Mouse (Mus musculus) stomach, embryonic 16.5 days (tissue): ENCODE results near the gene 9530053A07Rik. TPM values are rescaled to one million over a fixed set of nuclear protein-coding genes. Genes with fewer than 3 reads are reported as not detected.

ENCODE experiments used
- ATAC-seq: fragments of 200-750 bp; cut with Nextera tagmentation; 2 replicates; pipeline ENCODE4 v1.8.0; 2017; ENCODE audit warnings: moderate number of reproducible peaks, moderate TSS enrichment; ENCODE audit not compliant: insufficient read depth, low FRiP score
- H3K27ac ChIP-seq: fragments of 300-500 bp; sonication (generic); 2 replicates; pipeline ENCODE4 v1.5.1; 2014; ENCODE audit warnings: low read length
- H3K27me3 ChIP-seq: fragments of 300-500 bp; sonication (generic); 2 replicates; pipeline ENCODE4 v1.6.1; 2014; ENCODE audit warnings: low read length, control low read depth, mixed read lengths; ENCODE audit not compliant: control insufficient read depth, insufficient read depth
- H3K36me3 ChIP-seq: fragments of 300-500 bp; sonication (generic); 2 replicates; pipeline ENCODE4 v1.6.1; 2014; ENCODE audit warnings: low read length; ENCODE audit not compliant: control insufficient read depth, insufficient read depth
- H3K4me1 ChIP-seq: fragments of 300-500 bp; sonication (generic); 2 replicates; pipeline ENCODE4 v1.6.1; 2014; ENCODE audit warnings: low read length, control low read depth, mixed read lengths; ENCODE audit not compliant: control insufficient read depth, insufficient read depth
- H3K4me2 ChIP-seq: fragments of 300-500 bp; sonication (generic); 2 replicates; pipeline ENCODE4 v1.6.1; 2014; ENCODE audit warnings: low read depth, low read length, mixed read lengths
- H3K4me3 ChIP-seq: fragments of 300-500 bp; sonication (generic); replicated peaks from 2 replicates; pipeline ENCODE4 v1.5.1; 2014; ENCODE audit warnings: mild to moderate bottlenecking, low read length
- H3K9ac ChIP-seq: fragments of 300-500 bp; sonication (generic); 2 replicates; pipeline ENCODE4 v1.6.1; 2014; ENCODE audit warnings: low read length
- H3K9me3 ChIP-seq: fragments of 300-500 bp; sonication (generic); replicated peaks from 2 replicates; pipeline ENCODE4 v1.6.1; 2016; ENCODE audit warnings: low read length, control low read depth; ENCODE audit not compliant: control insufficient read depth
- WGBS: fragments of 180-500 bp; shearing (Covaris S2); extraction: QIAGEN DNeasy Blood & Tissue Kit; methylation state at CpG from one replicate; pipeline ENCODE4 v1.1.7; 2014; 5-methylcytosine and 5-hydroxymethylcytosine counted together
- polyA plus RNA-seq: library from polyadenylated mRNA; unstranded; fragments of >200 nt; fragmentation: Nextera tagmentation; extraction: Ambion mirVana; gene quantifications from 2 replicates; pipeline ENCODE4 v1.2.1, GENCODE M21; 2015

9530053A07Rik gene
- polyA plus RNA-seq, 1 experiment from 2014 or later, result 0.03 TPM

DNA sequence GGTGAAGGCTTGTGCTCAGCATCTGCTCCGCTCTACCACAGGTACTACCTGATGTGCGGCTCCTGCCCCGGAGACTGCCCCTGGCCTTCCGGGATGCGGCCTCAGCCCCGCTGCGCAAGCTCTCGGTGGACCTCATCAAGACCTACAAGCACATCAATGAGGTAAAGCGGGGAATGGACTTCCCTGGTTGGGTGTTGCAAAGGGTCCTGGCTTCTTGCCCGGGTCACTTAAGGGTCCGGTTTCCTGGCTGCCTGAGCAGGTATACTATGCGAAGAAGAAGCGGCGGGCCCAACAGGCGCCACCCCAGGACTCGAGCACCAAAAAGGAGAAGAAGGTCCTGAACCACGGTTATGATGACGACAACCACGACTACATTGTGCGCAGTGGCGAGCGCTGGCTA lies 53.1 kb downstream of the 9530053A07Rik start:
- H3K9ac ChIP-seq, result no peak overlapping the region
- H3K4me1 ChIP-seq, result peaks cover 7% of the 10 kb centered on the region
- H3K4me2 ChIP-seq, result no peak overlapping the region
- H3K27me3 ChIP-seq, result no peaks in the 10 kb centered on the region
- no peak overlapping the region for H3K27ac ChIP-seq
- 95% methylated on average over 22 of the region's 22 CpGs for WGBS
- peaks cover 37% of the 10 kb centered on the region for H3K36me3 ChIP-seq
- no peaks in the 10 kb centered on the region for H3K9me3 ChIP-seq
- no peak overlapping the region for H3K4me3 ChIP-seq
- no peak for ATAC-seq

DNA sequence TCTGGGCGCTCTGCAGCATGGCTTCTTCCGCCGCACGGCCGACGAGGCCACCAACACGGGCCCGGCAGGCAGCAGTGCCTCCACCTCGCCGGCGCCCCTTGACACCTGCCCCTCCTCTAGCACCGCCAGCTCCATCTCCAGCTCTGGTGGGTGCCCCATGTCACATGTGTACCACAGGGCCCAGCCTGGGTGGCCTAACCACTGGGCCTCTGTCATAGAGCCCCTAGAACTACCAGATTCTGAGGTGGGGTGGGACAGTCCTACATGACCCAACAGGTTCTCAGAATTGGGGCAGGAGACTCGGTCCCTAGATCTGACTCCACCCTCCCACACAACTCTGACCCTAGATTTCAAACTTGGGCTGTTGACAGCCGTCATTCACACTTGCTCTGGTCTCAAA lies 56.6 kb downstream of the 9530053A07Rik start:
- WGBS, result 92% methylated on average over 14 of the region's 14 CpGs
- H3K36me3 ChIP-seq, result peaks cover 48% of the 10 kb centered on the region
- H3K27me3 ChIP-seq, result no peaks in the 10 kb centered on the region
- H3K4me1 ChIP-seq, result peaks cover under 1% of the 10 kb centered on the region
- no peak overlapping the region for H3K9ac ChIP-seq
- H3K4me2 ChIP-seq, result no peak overlapping the region
- H3K27ac ChIP-seq, result no peak overlapping the region
- H3K4me3 ChIP-seq, result no peak overlapping the region
- H3K9me3 ChIP-seq, result no peaks in the 10 kb centered on the region
- ATAC-seq, result no peak

DNA sequence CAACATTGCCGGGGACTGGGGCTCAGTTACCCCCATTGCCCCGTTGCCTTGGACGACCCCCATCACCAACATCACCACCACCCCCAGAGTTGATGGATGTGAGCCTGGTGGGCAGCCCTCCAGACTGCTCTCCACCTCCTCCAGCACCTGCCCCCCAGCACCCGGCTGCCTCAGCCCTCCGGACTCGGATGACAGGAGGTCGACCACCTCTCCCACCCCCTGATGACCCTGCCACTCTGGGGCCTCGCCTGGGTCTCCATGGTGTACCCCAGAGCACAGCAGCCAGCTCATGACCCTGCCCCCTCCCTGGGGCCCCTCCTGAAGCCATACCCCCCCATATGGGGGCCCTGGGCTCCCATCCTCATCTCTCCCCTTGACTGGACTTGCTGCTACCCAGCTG lies 57.4 kb downstream of the 9530053A07Rik start:
- H3K27ac ChIP-seq, result no peak overlapping the region
- no peaks in the 10 kb centered on the region for H3K4me1 ChIP-seq
- no peak overlapping the region for H3K9ac ChIP-seq
- ATAC-seq, result no peak
- no peaks in the 10 kb centered on the region for H3K9me3 ChIP-seq
- 79% methylated on average over 8 of the region's 8 CpGs for WGBS
- H3K4me3 ChIP-seq, result no peak overlapping the region
- no peak overlapping the region for H3K4me2 ChIP-seq
- no peaks in the 10 kb centered on the region for H3K27me3 ChIP-seq
- peaks cover 48% of the 10 kb centered on the region for H3K36me3 ChIP-seq

DNA sequence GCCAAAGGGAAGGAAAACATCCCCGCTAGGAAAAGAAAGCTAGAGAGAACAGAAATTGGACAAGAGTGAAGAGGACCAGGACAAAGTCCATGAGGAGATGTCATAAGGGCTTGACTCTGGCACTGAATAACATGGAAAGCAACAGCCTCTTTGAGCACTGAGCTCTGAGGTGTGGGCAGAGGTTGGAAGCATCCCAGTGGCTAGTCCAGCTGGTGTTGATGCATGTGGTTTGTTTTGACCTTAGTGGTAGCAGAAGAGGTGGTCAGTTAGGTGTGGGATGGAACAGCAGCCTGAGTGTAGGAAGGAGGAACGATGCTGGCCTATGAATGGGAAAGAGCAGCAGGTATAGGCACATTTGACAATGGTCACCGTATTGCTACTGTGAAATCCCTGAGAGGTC lies 62.2 kb downstream of the 9530053A07Rik start:
- ATAC-seq, result no peak
- Histone ChIP-seq H3K27me3 (no peaks in the 10 kb centered on the region), H3K9ac (no peak overlapping the region), H3K27ac (no peak overlapping the region), H3K4me3 (no peak overlapping the region), H3K4me1 (no peaks in the 10 kb centered on the region), H3K36me3 (peaks cover 25% of the 10 kb centered on the region), H3K4me2 (no peak overlapping the region), H3K9me3 (no peaks in the 10 kb centered on the region)
- WGBS, result 96% methylated on average over 3 of the region's 3 CpGs

DNA sequence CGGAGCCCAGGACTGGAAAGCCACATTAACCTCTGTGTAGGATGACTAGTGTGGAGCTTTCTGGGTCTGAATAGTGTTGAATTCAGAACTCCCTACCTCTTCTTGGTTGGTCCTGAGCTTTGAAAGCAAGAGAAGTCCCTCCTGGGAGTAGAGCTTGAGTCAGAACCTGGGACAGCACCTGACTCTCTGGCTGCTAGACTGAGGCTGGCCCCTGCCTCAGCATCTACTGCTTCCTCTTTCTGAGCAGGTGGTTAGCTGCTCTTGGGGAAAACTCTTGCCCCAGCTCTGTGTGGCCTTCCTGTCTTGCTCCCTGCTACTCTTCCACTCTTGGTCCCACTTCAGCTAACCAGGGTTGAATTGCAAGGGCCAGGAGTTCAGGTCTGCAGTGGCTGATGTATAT lies 62.6 kb downstream of the 9530053A07Rik start:
- H3K9ac ChIP-seq, result no peak overlapping the region
- no peak overlapping the region for H3K4me2 ChIP-seq
- H3K9me3 ChIP-seq, result no peaks in the 10 kb centered on the region
- H3K36me3 ChIP-seq, result peaks cover 21% of the 10 kb centered on the region
- H3K4me3 ChIP-seq, result no peak overlapping the region
- H3K4me1 ChIP-seq, result no peaks in the 10 kb centered on the region
- no peak for ATAC-seq
- no peak overlapping the region for H3K27ac ChIP-seq
- H3K27me3 ChIP-seq, result no peaks in the 10 kb centered on the region
- 100% methylated on average over 1 of the region's 1 CpGs for WGBS

DNA sequence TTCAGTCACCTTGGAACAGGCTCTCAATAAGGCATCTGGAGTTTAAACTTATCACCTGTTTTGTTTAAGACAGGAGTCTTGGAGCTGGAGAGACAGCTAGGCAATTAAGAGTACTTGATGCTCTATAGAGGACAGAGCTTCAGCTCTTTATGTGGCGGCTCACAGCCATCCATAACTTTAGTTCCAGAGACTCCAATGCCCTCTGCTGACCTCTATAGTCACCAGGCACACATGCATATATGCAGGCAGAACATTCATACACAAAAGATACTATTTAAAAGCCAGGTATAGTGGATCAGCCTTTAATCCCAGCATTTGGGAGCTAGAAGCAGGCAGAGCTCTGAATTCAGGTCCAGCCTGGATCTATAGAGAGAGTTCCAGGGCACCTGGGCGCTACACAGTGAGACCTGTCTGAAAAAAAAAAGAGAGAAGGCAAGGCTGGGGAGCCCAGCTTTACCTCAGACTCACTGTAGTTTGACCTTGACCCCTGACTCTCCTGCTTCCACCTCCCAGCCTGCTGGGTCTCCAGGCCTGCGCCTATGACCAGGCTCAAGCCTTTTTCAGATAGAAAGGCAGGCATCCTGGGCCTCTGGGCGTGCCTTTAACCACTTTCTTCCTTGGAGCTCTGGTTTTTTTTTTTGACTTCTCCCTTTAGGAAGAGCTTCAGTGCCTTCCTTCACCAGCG lies 66.3 kb downstream of the 9530053A07Rik start:
- Histone ChIP-seq H3K27me3 (no peaks in the 10 kb centered on the region), H3K9ac (no peak overlapping the region), H3K9me3 (no peaks in the 10 kb centered on the region), H3K36me3 (0 out of 2 replicates have a peak, but pooled peaks cover 3% of the 10 kb centered on the region), H3K27ac (no peak overlapping the region), H3K4me3 (no peak overlapping the region), H3K4me2 (no peak overlapping the region), H3K4me1 (no peaks in the 10 kb centered on the region)
- 78% methylated on average over 5 of the region's 5 CpGs for WGBS
- no peak for ATAC-seq

DNA sequence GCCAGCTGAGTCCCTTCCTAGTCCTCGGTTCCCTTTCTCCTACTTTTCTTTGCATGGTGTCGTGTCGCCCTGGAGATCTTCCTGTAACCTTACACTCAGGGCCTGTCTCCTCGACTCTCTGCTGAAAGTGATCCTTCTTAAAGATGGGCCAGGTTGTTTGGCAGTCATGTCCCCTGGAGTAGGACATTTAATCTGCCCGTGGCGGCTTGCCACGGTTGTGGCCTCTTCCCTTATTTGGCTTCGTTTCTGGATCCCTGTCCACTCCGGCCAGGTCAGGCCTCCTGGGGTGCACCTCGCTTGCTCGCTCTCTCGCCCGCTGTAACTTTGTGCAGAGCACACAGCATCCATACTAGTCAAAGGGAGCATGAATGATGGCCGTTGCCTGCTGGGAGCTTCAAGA lies 67.3 kb downstream of the 9530053A07Rik start:
- Histone ChIP-seq H3K27me3 (no peaks in the 10 kb centered on the region), H3K36me3 (0 out of 2 replicates have a peak, but pooled peaks cover 3% of the 10 kb centered on the region), H3K4me1 (no peaks in the 10 kb centered on the region), H3K27ac (no peak overlapping the region), H3K4me2 (no peak overlapping the region), H3K9ac (no peak overlapping the region), H3K9me3 (no peaks in the 10 kb centered on the region), H3K4me3 (no peak overlapping the region)
- ATAC-seq, result no peak
- WGBS, result 71% methylated on average over 14 of the region's 14 CpGs

DNA sequence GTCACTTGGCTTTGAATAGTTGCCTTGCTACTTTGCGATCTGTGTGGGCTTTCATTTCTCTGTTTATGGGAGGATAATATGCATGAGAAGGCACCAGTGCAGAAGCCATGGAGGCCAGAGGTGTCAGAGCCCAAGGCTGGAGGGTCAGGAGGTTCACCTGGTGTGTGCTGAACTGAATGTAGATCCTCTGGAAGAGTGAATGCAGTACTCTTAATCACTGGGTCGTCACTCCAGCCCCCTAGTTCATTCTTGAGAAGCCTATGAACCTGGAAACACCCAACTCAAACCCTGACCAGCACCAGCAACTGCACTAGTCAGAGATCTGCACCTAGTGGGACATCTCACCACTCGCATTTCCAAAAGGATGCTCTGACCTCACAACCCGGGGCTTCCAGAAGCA lies 69.8 kb downstream of the 9530053A07Rik start:
- no peak overlapping the region for H3K9ac ChIP-seq
- ATAC-seq, result no peak
- no peak overlapping the region for H3K27ac ChIP-seq
- H3K27me3 ChIP-seq, result no peaks in the 10 kb centered on the region
- 76% methylated on average over 4 of the region's 4 CpGs for WGBS
- H3K9me3 ChIP-seq, result no peaks in the 10 kb centered on the region
- H3K4me2 ChIP-seq, result no peak overlapping the region
- no peaks in the 10 kb centered on the region for H3K4me1 ChIP-seq
- no peak overlapping the region for H3K4me3 ChIP-seq
- 0 out of 2 replicates have a peak, but pooled peaks cover 3% of the 10 kb centered on the region for H3K36me3 ChIP-seq

DNA sequence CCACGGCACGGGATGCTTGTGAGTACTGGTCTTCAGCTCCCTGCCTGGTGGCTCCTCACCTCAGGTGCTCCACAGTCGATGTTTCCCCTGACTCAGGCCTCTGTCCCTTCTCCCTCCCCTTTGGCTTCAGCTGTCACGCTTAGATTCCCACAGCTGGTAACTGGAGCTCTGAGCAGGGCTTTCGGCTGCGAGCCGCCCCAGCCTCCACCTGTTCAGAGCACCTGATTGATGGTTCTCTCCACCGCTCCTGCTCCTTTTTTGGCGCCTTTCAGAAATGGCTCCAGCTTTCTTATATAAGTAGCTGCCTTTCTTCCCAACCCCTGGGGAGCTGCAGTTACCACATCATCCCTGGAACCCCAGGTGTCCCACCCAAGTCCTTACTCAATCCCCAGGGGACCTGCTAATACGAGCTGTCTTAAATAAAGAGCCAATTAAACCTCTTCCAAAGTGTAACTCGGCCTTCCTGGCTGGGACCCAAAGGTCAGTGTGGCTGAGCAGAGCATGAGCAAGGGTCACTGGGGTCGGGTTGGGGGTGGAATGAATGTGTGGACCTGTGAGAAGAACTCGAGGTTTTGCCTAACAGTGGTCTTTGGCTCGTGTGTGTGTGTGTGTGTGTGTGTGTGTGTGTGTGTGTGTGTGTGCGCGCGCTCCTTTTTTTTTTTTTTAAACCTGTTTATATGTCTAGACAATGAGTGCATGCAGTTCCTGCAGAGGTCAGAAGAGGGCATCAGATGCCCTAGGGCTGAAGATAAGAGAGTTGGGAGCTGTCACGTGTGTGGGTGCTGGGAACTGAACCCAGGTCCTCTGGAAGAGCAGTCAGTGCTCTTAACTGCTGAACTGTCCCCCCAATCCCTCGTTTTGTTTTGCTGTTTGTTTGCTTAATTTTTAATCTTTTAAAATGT lies 74.2 kb downstream of the 9530053A07Rik start:
- H3K4me2 ChIP-seq, result no peak overlapping the region
- H3K27me3 ChIP-seq, result no peaks in the 10 kb centered on the region
- no peak for ATAC-seq
- no peak overlapping the region for H3K4me3 ChIP-seq
- no peak overlapping the region for H3K27ac ChIP-seq
- 49% methylated on average over 19 of the region's 19 CpGs for WGBS
- H3K36me3 ChIP-seq, result no peaks in the 10 kb centered on the region
- no peaks in the 10 kb centered on the region for H3K4me1 ChIP-seq
- no peaks in the 10 kb centered on the region for H3K9me3 ChIP-seq
- H3K9ac ChIP-seq, result no peak overlapping the region
